16 mouse cellular contexts compared by ENCODE assay signal in genomic region chr11:102742066-102742465, GRCm38 (mm10). TPM values are rescaled to one million over a fixed set of nuclear protein-coding genes. Genes with fewer than 3 reads are reported as not detected.
A peak's percentile ranks its signal among the peaks of the same experiment; 100 is the strongest.
DNase-seq lines count a peak whose midpoint lies in the region; ATAC-seq and TF ChIP-seq lines count a peak whose summit lies in the region.
"Had no signal": no experiment of that assay in that cellular context is flagged by ENCODE, and none has a peak within 500 bp of the region (broad histone marks: within the 10 kb centered on the region; RNA-seq: fewer than 3 reads in every experiment).

No protein-coding gene starts in this region.

- no peak overlapping the region for H3K9ac ChIP-seq in forebrain, postnatal 0 days
- no peak overlapping the region for H3K9ac ChIP-seq in forebrain, embryonic 16.5 days (replicated peaks; ENCODE audit: low read depth, low read length)
- H3K9ac ChIP-seq in midbrain, postnatal 0 days (replicated peaks; ENCODE audit: low read length, poor library complexity, severe bottlenecking), result no peak overlapping the region
- H3K9ac ChIP-seq in midbrain, embryonic 15.5 days, result no peak overlapping the region
- H3K9ac ChIP-seq: hindbrain, embryonic 14.5 days had no signal

- peak; percentile 33 for DNase-seq in adrenal gland, postnatal 10 days
- no peak for DNase-seq in adrenal gland, adult 18-20 months (ENCODE audit: low spot score in 2 of 2)
- no peak for DNase-seq in forebrain, postnatal 0 days
- peak; percentile 66 for DNase-seq in midbrain, postnatal 0 days (ENCODE audit: low spot score)
- DNase-seq in thymus, postnatal 4 days, result no peak
- DNase-seq: adrenal gland, postnatal 25 days; lung, adult 18-20 months; lung, postnatal 36 days; right cerebral cortex, postnatal 14 days; spleen, adult 18-20 months had no signal

- no peak for ATAC-seq in forebrain, postnatal 0 days
- no peak for ATAC-seq in forebrain, embryonic 16.5 days
- ATAC-seq in midbrain, postnatal 0 days (ENCODE audit: low FRiP score), result no peak
- ATAC-seq in midbrain, embryonic 15.5 days (replicated peaks), result no peak
- ATAC-seq in activated CD4-positive, CD25-positive, alpha-beta regulatory T cell, adult 4 months, result no peak
- ATAC-seq: Patski had no signal

- no peak overlapping the region for H3K4me2 ChIP-seq in forebrain, postnatal 0 days (ENCODE audit: low read depth)
- no peak overlapping the region for H3K4me2 ChIP-seq in forebrain, embryonic 16.5 days (ENCODE audit: low read length)
- no peak overlapping the region for H3K4me2 ChIP-seq in midbrain, postnatal 0 days (ENCODE audit: low read depth, low read length, poor library complexity, severe bottlenecking)
- H3K4me2 ChIP-seq in midbrain, embryonic 15.5 days, result no peak overlapping the region

- H3K27me3 ChIP-seq in forebrain, postnatal 0 days (ENCODE audit: insufficient read depth, low read length), result no peaks in the 10 kb centered on the region
- peaks cover 7% of the 10 kb centered on the region for H3K27me3 ChIP-seq in forebrain, embryonic 16.5 days (replicated peaks; ENCODE audit: control insufficient read depth, insufficient read depth, low read length)
- H3K27me3 ChIP-seq in midbrain, postnatal 0 days (ENCODE audit: insufficient read depth, low read length), result no peaks in the 10 kb centered on the region
- peaks cover 7% of the 10 kb centered on the region; the same call in 1 of the 2 replicates for H3K27me3 ChIP-seq in midbrain, embryonic 15.5 days (replicated peaks)

- no peak for TF ChIP-seq CTCF in forebrain, postnatal 0 days (IDR thresholded peaks at IDR 0.05; ENCODE audit: low read depth)
- TF ChIP-seq CTCF in midbrain, postnatal 0 days (IDR thresholded peaks at IDR 0.05), result no peak

- WGBS in forebrain, postnatal 0 days, result 26% methylated on average over 7 of the region's 7 CpGs
- WGBS in forebrain, embryonic 16.5 days, result 20% methylated on average over 7 of the region's 7 CpGs
- 62% methylated on average over 7 of the region's 7 CpGs for WGBS in midbrain, postnatal 0 days
- 58% methylated on average over 7 of the region's 7 CpGs for WGBS in midbrain, embryonic 15.5 days

- 0 out of 2 replicates have a peak overlapping the region, but pooled peaks have one; percentile 9 for H3K27ac ChIP-seq in forebrain, postnatal 0 days (ENCODE audit: low read depth, low read length)
- H3K27ac ChIP-seq in forebrain, embryonic 16.5 days (ENCODE audit: low read length), result no peak overlapping the region
- H3K27ac ChIP-seq in midbrain, postnatal 0 days (ENCODE audit: low read depth, low read length), result no peak overlapping the region
- no peak overlapping the region for H3K27ac ChIP-seq in midbrain, embryonic 15.5 days
- H3K27ac ChIP-seq: hindbrain, embryonic 14.5 days had no signal

- H3K4me1 ChIP-seq in forebrain, postnatal 0 days (ENCODE audit: insufficient read depth), result 0 out of 2 replicates have a peak, but pooled peaks cover 6% of the 10 kb centered on the region
- peaks cover 23% of the 10 kb centered on the region for H3K4me1 ChIP-seq in forebrain, embryonic 16.5 days (replicated peaks; ENCODE audit: control insufficient read depth, insufficient read depth, low read length)
- H3K4me1 ChIP-seq in midbrain, postnatal 0 days (ENCODE audit: insufficient read depth, low read length), result peaks cover 4% of the 10 kb centered on the region; the same call in 1 of the 2 replicates
- peaks cover 17% of the 10 kb centered on the region for H3K4me1 ChIP-seq in midbrain, embryonic 15.5 days

- no peaks in the 10 kb centered on the region for H3K9me3 ChIP-seq in forebrain, postnatal 0 days (ENCODE audit: low read length)
- H3K9me3 ChIP-seq in forebrain, embryonic 16.5 days (ENCODE audit: control insufficient read depth, low read length), result no peaks in the 10 kb centered on the region
- H3K9me3 ChIP-seq in midbrain, postnatal 0 days (ENCODE audit: low read length), result no peaks in the 10 kb centered on the region
- H3K9me3 ChIP-seq in midbrain, embryonic 15.5 days, result no peaks in the 10 kb centered on the region

- no peak overlapping the region for H3K4me3 ChIP-seq in forebrain, postnatal 0 days (ENCODE audit: low read depth, low read length)
- H3K4me3 ChIP-seq in forebrain, embryonic 16.5 days (replicated peaks; ENCODE audit: low read length), result no peak overlapping the region
- no peak overlapping the region for H3K4me3 ChIP-seq in midbrain, postnatal 0 days (ENCODE audit: low read depth, low read length)
- no peak overlapping the region for H3K4me3 ChIP-seq in midbrain, embryonic 15.5 days

- no peaks in the 10 kb centered on the region for H3K36me3 ChIP-seq in forebrain, postnatal 0 days (ENCODE audit: insufficient read depth)
- H3K36me3 ChIP-seq in forebrain, embryonic 16.5 days (ENCODE audit: control insufficient read depth, insufficient read depth), result no peaks in the 10 kb centered on the region
- H3K36me3 ChIP-seq in midbrain, postnatal 0 days (ENCODE audit: insufficient read depth, low read length), result no peaks in the 10 kb centered on the region
- H3K36me3 ChIP-seq in midbrain, embryonic 15.5 days (replicated peaks), result no peaks in the 10 kb centered on the region

RNA-seq across cellular contexts. Expression of gene Adam11, which starts 19.2 kb away (rescaled TPM):
- 10 to 100 TPM; 18.6 to 45.3 TPM for total RNA-seq in adrenal gland, postnatal 10 days (2021)
- total RNA-seq in adrenal gland, adult 18-20 months (2021), result 1 to 10 TPM; 1.9 to 5.5 TPM
- total RNA-seq in forebrain, postnatal 0 days (2014; rRNA removed), result 37.9 and 49.9 TPM in 2 replicates
- polyA plus RNA-seq in forebrain, postnatal 0 days (2015; fragmentation: Nextera tagmentation; extraction: Ambion mirVana), result 14.1 and 17.6 TPM in 2 replicates
- polyA plus RNA-seq in forebrain, embryonic 16.5 days (2015; fragmentation: Nextera tagmentation; extraction: Ambion mirVana), result 21.4 and 33.7 TPM in 2 replicates
- total RNA-seq in midbrain, postnatal 0 days (2014; rRNA removed), result 43.8 and 46.9 TPM in 2 replicates
- 21.5 and 22.3 TPM in 2 replicates for polyA plus RNA-seq in midbrain, postnatal 0 days (2015; fragmentation: Nextera tagmentation; extraction: Ambion mirVana)
- 34.4 and 40.4 TPM in 2 replicates for polyA plus RNA-seq in midbrain, embryonic 15.5 days (2015; fragmentation: Nextera tagmentation; extraction: Ambion mirVana)
- not detected for polyA plus RNA-seq in activated CD4-positive, CD25-positive, alpha-beta regulatory T cell, adult 4 months (2017; shearing (Covaris generic))
- total RNA-seq: granulocyte monocyte progenitor cell, adult 5-6 weeks had no signal

RNA-seq across cellular contexts. Expression of gene Ccdc43, which starts 44.5 kb away (rescaled TPM):
- total RNA-seq in adrenal gland, postnatal 10 days (2021), result 10 to 100 TPM; 20.7 to 23.6 TPM
- 10 to 100 TPM; 21.7 to 30.4 TPM for total RNA-seq in adrenal gland, adult 18-20 months (2021)
- total RNA-seq in forebrain, postnatal 0 days (2014; rRNA removed), result 33.6 and 36.9 TPM in 2 replicates
- 32.1 and 36.6 TPM in 2 replicates for polyA plus RNA-seq in forebrain, postnatal 0 days (2015; fragmentation: Nextera tagmentation; extraction: Ambion mirVana)
- 46.8 and 51.2 TPM in 2 replicates for polyA plus RNA-seq in forebrain, embryonic 16.5 days (2015; fragmentation: Nextera tagmentation; extraction: Ambion mirVana)
- total RNA-seq in midbrain, postnatal 0 days (2014; rRNA removed), result 23.9 and 31.0 TPM in 2 replicates
- 33.8 and 35.1 TPM in 2 replicates for polyA plus RNA-seq in midbrain, postnatal 0 days (2015; fragmentation: Nextera tagmentation; extraction: Ambion mirVana)
- 36.6 and 37.4 TPM in 2 replicates for polyA plus RNA-seq in midbrain, embryonic 15.5 days (2015; fragmentation: Nextera tagmentation; extraction: Ambion mirVana)
- polyA plus RNA-seq in activated CD4-positive, CD25-positive, alpha-beta regulatory T cell, adult 4 months (2017; shearing (Covaris generic)), result 10 to 100 TPM; 36.5 to 37.9 TPM

Comparison
In these comparisons a context has a peak if more than half of its experiments do, and no peak if none do; other contexts are left out.
1. DNase-seq: peak in adrenal gland, postnatal 10 days (single experiment) and midbrain, postnatal 0 days (single experiment); none in adrenal gland, adult 18-20 months (0 of 2), forebrain, postnatal 0 days (single experiment) and thymus, postnatal 4 days (single experiment).
2. RNA of gene Adam11, which starts 19.2 kb away (polyA plus RNA-seq): 34.4 to 40.4 TPM in midbrain, embryonic 15.5 days, 21.4 to 33.7 TPM in forebrain, embryonic 16.5 days, 21.5 to 22.3 TPM in midbrain, postnatal 0 days and 14.1 to 17.6 TPM in forebrain, postnatal 0 days; not detected in activated CD4-positive, CD25-positive, alpha-beta regulatory T cell, adult 4 months; every median in the first group is over 10 times any median in the second.